Mouse (Mus musculus) embryonic facial prominence, embryonic 14.5 days (tissue): Measurements from ENCODE around the gene Tada1. TPM values are rescaled to one million over a fixed set of nuclear protein-coding genes. Genes with fewer than 3 reads are reported as not detected.

Experiments used
- ATAC-seq: fragments of 200-750 bp; cut with Nextera tagmentation; 2 replicates; pipeline ENCODE4 v1.8.0; 2017; ENCODE audit warnings: low read depth, moderate number of reproducible peaks, moderate TSS enrichment
- DNase-seq: peaks from one replicate; pipeline ENCODE4 v3.0.0-alpha.2; 2015; ENCODE audit warnings: low spot score
- H3K27ac ChIP-seq: fragments of 300-500 bp; sonication (generic); replicated peaks from 2 replicates; pipeline ENCODE4 v1.5.1; 2014; ENCODE audit warnings: low read depth, mild to moderate bottlenecking, low read length, moderate library complexity
- H3K27me3 ChIP-seq: fragments of 300-500 bp; sonication (generic); replicated peaks from 2 replicates; pipeline ENCODE4 v1.6.1; 2014; ENCODE audit warnings: low read length; ENCODE audit not compliant: control insufficient read depth, insufficient read depth
- H3K36me3 ChIP-seq: fragments of 300-500 bp; sonication (generic); 2 replicates; pipeline ENCODE4 v1.6.1; 2014; ENCODE audit warnings: low read length, mixed read lengths; ENCODE audit not compliant: control insufficient read depth, insufficient read depth
- H3K4me1 ChIP-seq: fragments of 300-500 bp; sonication (generic); 2 replicates; pipeline ENCODE4 v1.6.1; 2014; ENCODE audit warnings: antibody characterized with exemption, low read length; ENCODE audit not compliant: control insufficient read depth, insufficient read depth
- H3K4me2 ChIP-seq: fragments of 300-500 bp; sonication (generic); 2 replicates; pipeline ENCODE4 v1.6.1; 2014; ENCODE audit warnings: low read depth, mild to moderate bottlenecking, low read length, moderate library complexity, mixed read lengths
- H3K4me3 ChIP-seq: fragments of 300-500 bp; sonication (generic); 2 replicates; pipeline ENCODE4 v1.5.1; 2014; ENCODE audit warnings: low read depth, mild to moderate bottlenecking, low read length
- H3K9ac ChIP-seq: fragments of 300-500 bp; sonication (generic); 2 replicates; pipeline ENCODE4 v1.6.1; 2014; ENCODE audit warnings: low read depth, mild to moderate bottlenecking, low read length, moderate library complexity, mixed read lengths
- H3K9me3 ChIP-seq: fragments of 300-500 bp; sonication (generic); 2 replicates; pipeline ENCODE4 v1.6.1; 2016; ENCODE audit warnings: low read length; ENCODE audit not compliant: control insufficient read depth
- WGBS: fragments of 180-500 bp; shearing (Covaris S2); extraction: QIAGEN DNeasy Blood & Tissue Kit; methylation state at CpG from one replicate; pipeline ENCODE4 v1.1.7; 2014; 5-methylcytosine and 5-hydroxymethylcytosine counted together
- polyA plus RNA-seq: library from polyadenylated mRNA; unstranded; fragments of >200 nt; fragmentation: Nextera tagmentation; extraction: Ambion mirVana; gene quantifications from 2 replicates; pipeline ENCODE4 v1.2.1, GENCODE M21; 2014

Tada1 gene
- polyA plus RNA-seq, 1 experiment from 2014 or later: 50.9 TPM

DNA sequence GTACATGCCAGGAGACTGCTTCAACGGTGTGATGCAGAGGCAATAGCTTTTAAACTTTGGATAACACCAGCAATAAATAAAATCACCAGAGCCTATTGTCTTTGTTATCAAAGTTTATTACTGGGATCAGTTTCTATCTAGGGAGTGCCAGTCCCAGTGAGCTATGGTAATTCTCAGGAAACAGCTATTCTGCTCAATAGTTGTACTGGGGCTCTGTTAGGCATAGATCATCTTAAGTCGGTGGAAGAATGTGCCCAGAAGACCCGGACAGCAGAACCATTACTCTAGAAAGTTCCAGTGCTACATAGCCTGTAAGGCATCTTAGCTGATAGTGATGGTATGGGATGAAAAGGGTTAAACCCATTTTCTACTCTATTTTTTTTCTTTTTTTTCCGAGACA is 15.9 kb downstream of the Tada1 start:
- Histone ChIP-seq H3K9ac (no peak overlapping the region), H3K4me3 (no peak overlapping the region), H3K27ac (no peak overlapping the region), H3K27me3 (no peaks in the 10 kb centered on the region), H3K9me3 (no peaks in the 10 kb centered on the region), H3K36me3 (peaks cover 95% of the 10 kb centered on the region), H3K4me1 (no peaks in the 10 kb centered on the region), H3K4me2 (no peak overlapping the region)
- WGBS: 70% methylated on average over 4 of the region's 4 CpGs
- no peak for ATAC-seq
- DNase-seq: no peak

DNA sequence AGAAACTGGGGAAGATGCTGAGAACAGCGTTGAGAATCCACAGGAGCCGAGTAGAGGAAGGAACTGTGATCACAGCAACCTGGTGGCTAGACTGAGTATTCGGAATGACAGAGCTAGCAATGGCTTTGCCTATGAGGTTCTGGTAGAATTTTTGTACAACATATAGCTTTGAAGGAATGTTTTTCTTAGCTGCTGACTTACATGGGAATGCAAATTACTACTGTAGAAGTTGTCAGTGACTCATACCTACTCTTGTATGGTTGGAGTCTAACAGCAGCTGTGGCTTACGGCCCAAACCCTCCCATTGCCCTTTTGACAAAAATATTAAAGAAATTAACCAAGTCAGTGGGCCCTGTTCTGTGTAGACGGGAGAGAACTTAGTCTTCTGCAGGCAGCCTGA is 16.8 kb downstream of the Tada1 start:
- peaks cover 94% of the 10 kb centered on the region for H3K36me3 ChIP-seq
- WGBS: 89% methylated on average over 5 of the region's 5 CpGs
- H3K27ac ChIP-seq: no peak overlapping the region
- no peak overlapping the region for H3K9ac ChIP-seq
- no peaks in the 10 kb centered on the region for H3K9me3 ChIP-seq
- no peaks in the 10 kb centered on the region for H3K4me1 ChIP-seq
- DNase-seq (no peak), ATAC-seq (no peak)
- no peak overlapping the region for H3K4me2 ChIP-seq
- no peak overlapping the region for H3K4me3 ChIP-seq
- H3K27me3 ChIP-seq: no peaks in the 10 kb centered on the region

DNA sequence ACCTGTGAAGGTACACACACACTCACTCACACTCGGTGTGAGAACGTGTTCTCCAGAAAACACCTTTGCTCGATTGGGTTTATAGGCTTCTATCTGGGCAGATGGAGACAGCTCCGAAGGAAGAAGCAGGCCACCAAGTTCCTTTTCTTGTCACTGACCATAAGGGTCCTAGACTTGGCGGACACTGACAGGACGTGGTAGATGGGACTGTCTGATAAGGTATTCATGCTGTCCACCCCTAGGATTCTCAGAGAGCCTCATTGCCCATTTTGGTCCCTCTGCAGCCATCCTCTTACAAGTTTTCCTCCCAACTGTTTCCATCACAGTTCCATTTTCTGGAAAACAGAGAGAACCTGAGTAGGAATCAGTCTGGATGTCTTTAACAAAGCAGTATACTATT is 17.5 kb downstream of the Tada1 start:
- Histone ChIP-seq H3K4me1 (no peaks in the 10 kb centered on the region), H3K36me3 (peaks cover 93% of the 10 kb centered on the region)
- ATAC-seq: no peak

DNA sequence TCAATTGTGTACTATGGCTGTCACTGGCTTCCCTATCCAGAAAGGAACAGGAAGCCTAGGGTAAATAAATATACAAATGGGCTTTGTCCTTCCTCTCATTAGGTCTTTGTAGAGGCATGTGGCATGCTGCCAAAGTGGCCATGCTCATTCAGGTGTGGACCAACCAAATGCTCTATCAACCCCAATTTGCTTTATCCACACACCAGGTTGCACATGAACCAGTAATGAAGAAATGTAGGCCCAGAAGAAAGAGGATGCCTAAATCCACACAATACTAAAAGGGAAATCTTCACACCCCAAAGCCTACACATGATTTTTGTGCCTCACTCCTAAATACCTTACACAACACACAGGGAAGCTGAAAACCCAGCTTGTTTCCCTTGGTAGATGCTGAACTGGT is 22.6 kb downstream of the Tada1 start:
- Histone ChIP-seq H3K9ac (no peak overlapping the region), H3K4me3 (no peak overlapping the region), H3K36me3 (peaks cover 88% of the 10 kb centered on the region), H3K4me2 (no peak overlapping the region), H3K9me3 (no peaks in the 10 kb centered on the region), H3K4me1 (no peaks in the 10 kb centered on the region), H3K27me3 (no peaks in the 10 kb centered on the region), H3K27ac (no peak overlapping the region)
- ATAC-seq (no peak), DNase-seq (no peak)

More for the DNA sequence above, 17.5 kb downstream of the Tada1 start:
- 95% methylated on average over 6 of the region's 6 CpGs for WGBS
- DNase-seq: no peak
- H3K27me3 ChIP-seq: no peaks in the 10 kb centered on the region
- no peak overlapping the region for H3K9ac ChIP-seq
- no peak overlapping the region for H3K27ac ChIP-seq
- no peaks in the 10 kb centered on the region for H3K9me3 ChIP-seq
- H3K4me3 ChIP-seq: no peak overlapping the region
- no peak overlapping the region for H3K4me2 ChIP-seq

DNA sequence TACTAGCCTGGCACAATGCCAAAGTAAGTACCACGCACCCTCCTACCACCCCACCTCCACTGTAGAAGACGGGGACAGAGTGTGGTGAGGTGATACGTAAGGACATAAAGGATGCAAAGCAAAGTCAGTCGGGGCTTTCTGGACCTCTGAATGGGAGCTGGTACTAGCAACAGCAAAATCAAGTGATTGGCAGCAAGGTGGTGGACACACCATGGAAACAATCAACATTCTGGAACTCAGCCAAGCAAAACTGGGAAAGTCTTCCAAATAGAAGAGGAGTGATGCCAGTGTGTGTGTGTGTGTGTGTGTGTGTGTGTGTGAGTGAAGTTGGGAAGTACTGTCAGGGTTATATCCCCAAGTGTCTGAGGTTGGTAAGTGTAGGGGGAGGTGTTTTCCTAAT is 23.1 kb downstream of the Tada1 start:
- H3K27ac ChIP-seq: no peak overlapping the region
- no peak overlapping the region for H3K4me2 ChIP-seq
- H3K36me3 ChIP-seq: peaks cover 87% of the 10 kb centered on the region
- no peaks in the 10 kb centered on the region for H3K27me3 ChIP-seq
- ATAC-seq: peak; percentile 6; the same call in 1 of the 2 replicates
- H3K9ac ChIP-seq: no peak overlapping the region
- H3K9me3 ChIP-seq: no peaks in the 10 kb centered on the region
- no peak overlapping the region for H3K4me3 ChIP-seq
- 77% methylated on average over 4 of the region's 4 CpGs for WGBS
- H3K4me1 ChIP-seq: no peaks in the 10 kb centered on the region
- peak; percentile 51 for DNase-seq

DNA sequence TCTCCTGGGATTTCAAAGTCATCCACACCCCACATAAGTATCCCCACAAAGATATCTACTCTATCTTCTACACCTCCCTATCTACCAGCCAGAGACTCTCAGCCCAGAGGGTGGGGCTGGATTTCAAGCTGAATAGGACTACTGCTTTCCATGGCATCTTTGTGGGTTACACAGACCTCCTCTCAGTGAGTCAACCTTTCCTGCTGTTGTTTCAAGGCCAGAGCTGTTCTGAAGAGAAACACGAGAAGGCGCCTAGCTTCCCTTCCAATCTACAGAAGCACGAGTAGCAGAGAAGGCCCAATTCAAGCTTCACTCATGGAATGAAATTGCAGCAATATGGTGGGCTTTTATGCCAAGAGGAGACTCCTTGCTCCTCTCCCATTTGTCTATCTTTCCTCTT is 24.9 kb downstream of the Tada1 start:
- Histone ChIP-seq H3K36me3 (peaks cover 80% of the 10 kb centered on the region), H3K27ac (no peak overlapping the region), H3K9me3 (no peaks in the 10 kb centered on the region), H3K27me3 (no peaks in the 10 kb centered on the region), H3K4me2 (no peak overlapping the region), H3K9ac (no peak overlapping the region), H3K4me3 (no peak overlapping the region), H3K4me1 (peaks cover 6% of the 10 kb centered on the region)
- 91% methylated on average over 3 of the region's 3 CpGs for WGBS
- DNase-seq: no peak
- ATAC-seq: no peak

DNA sequence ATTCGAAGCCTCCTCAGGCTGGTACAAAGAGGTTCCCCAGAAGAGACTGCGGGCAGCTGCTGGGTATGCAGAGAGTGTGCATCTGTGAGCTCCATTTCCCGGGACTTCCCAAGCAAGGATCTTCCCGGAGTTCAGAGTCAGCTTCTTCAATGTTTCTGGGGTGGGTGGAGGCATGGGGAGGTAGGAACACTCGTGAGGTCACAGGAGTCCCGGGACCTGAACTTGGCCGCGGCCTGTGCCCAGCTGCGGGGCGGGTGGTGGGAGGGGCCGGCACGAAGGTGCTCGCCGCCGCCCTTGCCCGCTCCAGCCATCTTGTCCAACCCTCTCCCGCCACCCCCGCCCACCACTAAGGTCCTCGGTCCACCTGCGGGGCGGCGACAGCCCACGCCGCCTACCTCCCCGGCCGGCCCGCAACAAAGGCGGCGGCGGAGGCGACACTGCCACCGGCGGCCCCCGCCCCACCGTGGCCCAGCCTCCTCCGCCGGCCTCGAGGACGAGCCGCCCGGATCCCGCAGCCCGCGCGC is 30.3 kb downstream of the Tada1 start:
- ATAC-seq: peak; percentile 75
- H3K27me3 ChIP-seq: no peaks in the 10 kb centered on the region
- H3K27ac ChIP-seq: peak overlapping the region; percentile 85
- peak; percentile 32 for DNase-seq
- peaks cover 34% of the 10 kb centered on the region for H3K36me3 ChIP-seq
- 6% methylated on average over 4 of the region's 45 CpGs for WGBS
- H3K4me1 ChIP-seq: peaks cover 11% of the 10 kb centered on the region
- H3K9me3 ChIP-seq: peaks cover 6% of the 10 kb centered on the region; the same call in 1 of the 2 replicates
- H3K4me2 ChIP-seq: peak overlapping the region; percentile 75
- peak overlapping the region; percentile 92 for H3K9ac ChIP-seq
- peak overlapping the region; percentile 80 for H3K4me3 ChIP-seq

DNA sequence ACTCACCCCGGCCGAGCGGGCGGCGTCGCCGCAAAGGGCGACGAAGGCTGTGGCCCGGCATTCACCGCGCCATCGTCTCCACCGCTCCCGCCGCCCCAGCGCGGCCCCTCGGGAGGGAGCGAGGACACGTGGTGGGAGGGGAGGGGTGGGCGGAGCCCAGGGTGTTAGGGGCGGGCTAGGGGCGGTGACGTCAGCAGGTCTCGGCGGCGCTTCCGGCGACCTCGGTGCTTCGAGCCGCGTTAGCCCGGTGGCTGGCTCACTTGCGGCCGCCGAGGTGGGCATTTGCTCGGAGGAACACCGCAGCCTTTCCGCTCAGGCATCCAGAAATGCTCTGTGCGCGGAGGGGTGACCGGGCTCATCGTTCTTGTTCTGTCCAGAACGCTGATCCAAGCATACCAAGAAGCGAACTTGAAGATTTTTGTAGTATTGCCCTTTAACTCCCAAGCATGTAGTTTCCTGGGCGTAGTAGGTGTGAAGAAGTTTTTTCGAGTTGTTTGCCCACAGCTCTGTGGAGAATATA is 30.9 kb downstream of the Tada1 start, which contains the start of gene Pogk:
Pogk (minus strand) TSS at position 163 of the 520 bp plus-strand sequence.
- peaks cover 6% of the 10 kb centered on the region; the same call in 1 of the 2 replicates for H3K9me3 ChIP-seq
- peaks cover 11% of the 10 kb centered on the region for H3K4me1 ChIP-seq
- ATAC-seq (peak; percentile 93), DNase-seq (peak; percentile 94)
- peak within 1 kb of the TSS; percentile 85 for H3K27ac ChIP-seq
- peak within 1 kb of the TSS; percentile 92 for H3K9ac ChIP-seq
- peak within 1 kb of the TSS; percentile 80 for H3K4me3 ChIP-seq
- no peaks in the 10 kb centered on the region for H3K27me3 ChIP-seq
- H3K4me2 ChIP-seq: peak within 1 kb of the TSS; percentile 75
- peaks cover 31% of the 10 kb centered on the region for H3K36me3 ChIP-seq
- WGBS: 10% methylated on average over 18 of the region's 49 CpGs

DNA sequence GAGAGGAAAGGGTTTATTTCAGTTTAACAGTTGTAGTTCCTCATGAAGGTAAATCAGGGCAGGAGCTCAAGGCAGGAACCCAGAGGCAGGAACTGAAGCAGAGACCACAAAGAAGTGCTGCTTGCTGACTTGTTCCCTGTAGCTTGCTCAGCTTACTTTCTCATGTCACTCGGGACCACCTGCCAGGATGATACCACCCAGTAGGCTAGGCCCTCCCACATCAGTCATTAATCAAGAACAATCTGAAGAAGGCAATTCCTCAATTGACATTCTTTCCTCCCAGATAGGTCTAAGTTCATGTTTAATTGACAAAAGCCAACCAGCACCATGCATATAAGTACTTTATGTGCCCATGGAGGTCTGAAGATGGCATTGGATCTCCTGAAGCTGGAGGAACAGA is 32.6 kb downstream of the Tada1 start:
- Histone ChIP-seq H3K4me2 (no peak overlapping the region), H3K27me3 (no peaks in the 10 kb centered on the region), H3K27ac (no peak overlapping the region), H3K36me3 (peaks cover 15% of the 10 kb centered on the region), H3K4me3 (no peak overlapping the region), H3K4me1 (peaks cover 11% of the 10 kb centered on the region), H3K9ac (no peak overlapping the region), H3K9me3 (peaks cover 6% of the 10 kb centered on the region; the same call in 1 of the 2 replicates)
- 100% methylated on average over 1 of the region's 1 CpGs for WGBS
- ATAC-seq: no peak
- no peak for DNase-seq
